Mouse (Mus musculus) ES-E14 (cell line): ENCODE measurements at regions not wholly inside any gene's neighbourhood (a gene's known extent, or its start where the extent isn't known, plus 50 kb on each side); places are given as distances from the start of the nearest gene placed in this dataset.
A peak's percentile ranks its signal among the peaks of the same experiment; 100 is the strongest.

Experiments used
- DNase-seq: peaks from one replicate; pipeline ENCODE4 v3.0.0-alpha.2; 2013; ENCODE audit warnings: low read depth, low spot score
- H3K27ac ChIP-seq: 2 replicates; pipeline ENCODE4 v1.5.1; 2012; ENCODE audit warnings: low read depth, mild to moderate bottlenecking, low read length, moderate library complexity, mixed read lengths; ENCODE audit not compliant: poor library complexity, insufficient read depth, severe bottlenecking
- H3K36me3 ChIP-seq: 2 replicates; pipeline ENCODE4 v1.6.1; 2012; ENCODE audit warnings: mild to moderate bottlenecking, low read length, moderate library complexity, mixed read lengths; ENCODE audit not compliant: control insufficient read depth, poor library complexity, insufficient read depth, severe bottlenecking
- H3K4me1 ChIP-seq, 2 experiments: fragments of 150-350 bp in 1 of 2; sonication (generic) in 1 of 2; 2 replicates each; pipeline ENCODE4 v1.6.1; 2012; ENCODE audit warnings: low read length in 2 of 2, mild to moderate bottlenecking in 1 of 2, mixed read lengths in 1 of 2; ENCODE audit not compliant: control insufficient read depth in 2 of 2, insufficient read depth in 2 of 2, poor library complexity in 1 of 2
- H3K4me3 ChIP-seq, 2 experiments: fragments of 150-350 bp in 1 of 2; sonication (generic) in 1 of 2; 2 replicates each; pipeline ENCODE4 v1.5.1; 2012; ENCODE audit warnings: low read length in 2 of 2, low read depth in 1 of 2, mild to moderate bottlenecking in 1 of 2, mixed read lengths in 1 of 2; ENCODE audit not compliant: insufficient read depth in 1 of 2, poor library complexity in 1 of 2, severe bottlenecking in 1 of 2
- H3K9ac ChIP-seq: 2 replicates; pipeline ENCODE4 v1.6.1; 2012; ENCODE audit warnings: low read depth, mild to moderate bottlenecking, low read length, mixed read lengths; ENCODE audit not compliant: poor library complexity, insufficient read depth, severe bottlenecking
- H3K9me3 ChIP-seq: fragments of 150-350 bp; sonication (generic); 2 replicates; pipeline ENCODE4 v1.6.1; 2012; ENCODE audit warnings: low read depth, mild to moderate bottlenecking, low read length; ENCODE audit not compliant: control insufficient read depth, insufficient read depth
- CHD2 ChIP-seq: IDR thresholded peaks from 2 replicates; pipeline ENCODE4 v1.6.1; 2014; ENCODE audit warnings: mild to moderate bottlenecking, low read depth, low read length, inconsistent platforms
- HCFC1 ChIP-seq: IDR thresholded peaks from 2 replicates; pipeline ENCODE4 v1.6.1; 2012; ENCODE audit warnings: low read length, inconsistent platforms, borderline replicate concordance; ENCODE audit not compliant: insufficient read depth
- MAFK ChIP-seq: IDR thresholded peaks from 2 replicates; pipeline ENCODE4 v1.6.1; 2014; ENCODE audit warnings: mild to moderate bottlenecking, low read depth, low read length, inconsistent platforms; ENCODE audit not compliant: insufficient read depth
- ZC3H11A ChIP-seq: IDR thresholded peaks from 2 replicates; pipeline ENCODE4 v1.6.1; 2012; ENCODE audit warnings: low read depth, mild to moderate bottlenecking, inconsistent platforms, low read length, borderline replicate concordance
- ZNF384 ChIP-seq: IDR thresholded peaks from 2 replicates; pipeline ENCODE4 v1.6.1; 2012; ENCODE audit warnings: low read depth, low read length, inconsistent platforms
- in situ Hi-C, 2 experiments: fragments of 600-800 bp; cut with MboI; formaldehyde crosslinking; loops; one replicate each; pipeline ENCODE4 v1.15.1; 2025; ENCODE audit warnings: low sequenced_read_pairs in 2 of 2, inconsistent platforms in 1 of 2; ENCODE audit not compliant: unreplicated experiment in 2 of 2

DNA sequence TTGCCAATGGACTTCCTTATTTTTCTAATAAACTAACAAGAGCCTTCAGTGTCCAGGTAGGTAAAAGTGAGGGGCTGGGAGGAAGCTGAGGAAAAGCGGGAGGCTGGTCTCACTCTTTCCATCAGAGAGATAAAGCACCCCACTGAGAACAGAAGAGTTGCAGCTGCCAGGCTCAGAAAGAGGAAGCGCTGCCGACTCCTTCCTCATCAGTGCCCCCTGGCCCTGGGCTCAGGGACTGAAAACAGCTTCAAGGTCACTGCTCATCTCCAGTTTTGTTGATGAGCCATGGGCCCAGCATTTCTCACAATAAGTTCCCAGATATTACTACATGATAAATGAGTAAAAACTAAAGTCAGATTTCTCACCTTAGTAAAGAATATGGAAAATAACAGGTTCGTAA lies 57.4 kb upstream of the Frmd6 start:
- no peak for DNase-seq
- in situ Hi-C loops = no loop called here
- H3K4me1 ChIP-seq = no peaks in the 10 kb centered on the region
- H3K27ac ChIP-seq = no peak overlapping the region
- H3K36me3 ChIP-seq = no peaks in the 10 kb centered on the region
- H3K4me3 ChIP-seq = no peak overlapping the region
- H3K9ac ChIP-seq = no peak overlapping the region
- TF ChIP-seq CHD2 = no peak
- TF ChIP-seq ZC3H11A = no peak
- TF ChIP-seq HCFC1 = no peak
- no peak for TF ChIP-seq MAFK
- no peak for TF ChIP-seq ZNF384
- no peaks in the 10 kb centered on the region for H3K9me3 ChIP-seq

DNA sequence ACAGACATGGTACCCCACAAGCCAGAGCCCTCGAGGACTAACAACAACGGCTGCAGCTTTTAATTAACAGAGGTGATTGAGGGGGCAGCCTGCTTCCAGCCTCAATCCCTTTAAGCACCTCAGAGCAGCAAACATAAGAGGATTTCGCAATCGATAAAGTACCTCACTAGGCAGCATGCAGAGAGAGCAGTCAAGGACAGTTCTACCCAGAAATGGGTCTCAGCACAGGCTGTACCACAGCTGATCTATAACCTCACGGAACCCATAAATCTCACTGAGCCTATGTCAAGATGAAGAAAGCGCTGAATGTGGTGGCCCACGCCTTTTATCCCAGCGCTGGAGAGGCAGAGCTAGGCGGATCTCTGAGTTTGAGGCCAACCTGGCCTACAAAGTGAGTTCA lies 56.6 kb upstream of the Frmd6 start:
- Histone ChIP-seq H3K27ac (no peak overlapping the region), H3K9ac (no peak overlapping the region), H3K4me1 (0 out of 4 replicates have a peak, but pooled peaks cover 0 to 1% of the 10 kb centered on the region in 2 experiments), H3K36me3 (no peaks in the 10 kb centered on the region), H3K4me3 (no peak overlapping the region), H3K9me3 (no peaks in the 10 kb centered on the region)
- in situ Hi-C loops = no loop called here
- DNase-seq = no peak
- TF ChIP-seq ZNF384 = no peak
- TF ChIP-seq CHD2 = no peak
- no peak for TF ChIP-seq MAFK
- no peak for TF ChIP-seq HCFC1
- no peak for TF ChIP-seq ZC3H11A

GRCm38 (mm10) chr12:70769538-70770176 lies 55.7 kb upstream of the Frmd6 start:
- TF ChIP-seq ZC3H11A (no peak), HCFC1 (no peak), CHD2 (no peak)
- H3K9me3 ChIP-seq = no peaks in the 10 kb centered on the region
- no peak overlapping the region for H3K27ac ChIP-seq
- peaks cover 0 to 7% of the 10 kb centered on the region in 2 experiments; a peak in 2 of 4 replicates for H3K4me1 ChIP-seq
- no peak for DNase-seq
- no peak overlapping the region for H3K4me3 ChIP-seq
- in situ Hi-C loops = no loop called here
- no peak overlapping the region for H3K9ac ChIP-seq
- H3K36me3 ChIP-seq = no peaks in the 10 kb centered on the region

- no peaks in the 10 kb centered on the region for H3K36me3 ChIP-seq
- in situ Hi-C loops = no loop called here
- no peaks in the 10 kb centered on the region for H3K9me3 ChIP-seq
- no peak overlapping the region; the same call in 1 of the 2 replicates for H3K27ac ChIP-seq
- H3K4me3 ChIP-seq = no peak overlapping the region
- TF ChIP-seq HCFC1 (no peak), CHD2 (no peak), ZC3H11A (no peak), ZNF384 (no peak), MAFK (no peak)
- no peak overlapping the region; the same call in 1 of the 2 replicates for H3K9ac ChIP-seq
- DNase-seq = no peak
- H3K4me1 ChIP-seq = peaks cover 11 to 19% of the 10 kb centered on the region in 2 experiments
Measured at GRCm38 (mm10) chr12:70774006-70774405, 51.3 kb upstream of the Frmd6 start.

GRCm38 (mm10) chr12:70774816-70775591 lies 50.3 kb upstream of the Frmd6 start:
- Histone ChIP-seq H3K9ac (no peak overlapping the region; the same call in 1 of the 2 replicates), H3K27ac (no peak overlapping the region; the same call in 1 of the 2 replicates), H3K36me3 (no peaks in the 10 kb centered on the region), H3K4me1 (peaks cover 11 to 19% of the 10 kb centered on the region in 2 experiments), H3K9me3 (no peaks in the 10 kb centered on the region), H3K4me3 (peak overlapping the region in 1 of 2 experiments; percentile 19; a peak in 1 of 4 replicates)
- in situ Hi-C loops = no loop called here
- DNase-seq = peak; percentile 59
- TF ChIP-seq CHD2 (no peak), ZNF384 (peak; percentile 88)
